Comparison of ENCODE assay signal across 17 mouse cellular contexts in the genomic region with DNA sequence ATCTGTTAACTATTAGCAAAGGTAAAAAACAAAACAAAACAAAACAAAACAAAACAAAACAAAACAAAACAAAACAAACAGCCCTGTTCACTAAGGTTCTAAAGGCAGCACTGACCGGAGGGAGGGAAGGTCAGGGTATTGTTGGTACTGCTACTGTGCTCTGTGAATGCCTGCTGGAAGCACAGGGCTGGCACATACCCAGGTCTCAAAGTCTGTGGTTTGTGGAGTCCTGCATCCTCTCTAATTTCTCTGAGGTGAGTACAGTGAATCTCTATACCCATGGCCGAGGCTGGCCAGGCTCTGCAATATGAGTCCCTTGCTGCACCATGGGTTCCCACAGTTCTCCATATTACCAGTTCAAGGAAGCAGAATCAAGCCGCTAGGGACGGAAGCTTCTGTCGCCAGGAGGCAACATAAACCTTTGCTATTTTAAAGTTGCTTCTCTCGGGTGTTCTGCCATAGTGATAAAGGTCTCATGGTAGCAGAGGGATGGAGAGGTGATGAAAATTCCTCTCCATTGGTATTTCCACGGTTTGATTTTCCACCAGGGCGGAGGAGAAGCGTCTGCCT. TPM values are rescaled to one million over a fixed set of nuclear protein-coding genes. Genes with fewer than 3 reads are reported as not detected.
A peak's percentile ranks its signal among the peaks of the same experiment; 100 is the strongest.
DNase-seq lines count a peak whose midpoint lies in the region; ATAC-seq and TF ChIP-seq lines count a peak whose summit lies in the region.
"Had no signal": no experiment of that assay in that cellular context is flagged by ENCODE, and none has a peak within 500 bp of the region (broad histone marks: within the 10 kb centered on the region; RNA-seq: fewer than 3 reads in every experiment).

No protein-coding gene starts in this region.

- H3K27ac ChIP-seq in heart, embryonic 12.5 days (ENCODE audit: poor library complexity, severe bottlenecking): no peak overlapping the region
- H3K27ac ChIP-seq in heart, embryonic 14.5 days (replicated peaks in 1 of 2; ENCODE audit: control insufficient read depth in 1 of 2, insufficient read depth in 1 of 2, low read depth in 2 of 2, low read length in 2 of 2): peak overlapping the region; percentile 25 to 55; a peak in 2 of 4 replicates
- H3K27ac ChIP-seq in kidney, embryonic 15.5 days: no peak overlapping the region
- H3K27ac ChIP-seq in embryonic facial prominence, embryonic 10.5 days (replicated peaks): no peak overlapping the region; the same call in 1 of the 2 replicates
- H3K27ac ChIP-seq: hindbrain, embryonic 12.5 days; left cerebral cortex, adult 2 months; liver, embryonic 14.5 days; neural tube, embryonic 12.5 days; stomach, postnatal 0 days had no signal

- no peaks in the 10 kb centered on the region for H3K36me3 ChIP-seq in heart, embryonic 12.5 days
- H3K36me3 ChIP-seq in heart, embryonic 14.5 days (ENCODE audit: control insufficient read depth, insufficient read depth, low read length): no peaks in the 10 kb centered on the region
- H3K36me3 ChIP-seq in kidney, embryonic 15.5 days: no peaks in the 10 kb centered on the region
- no peaks in the 10 kb centered on the region for H3K36me3 ChIP-seq in embryonic facial prominence, embryonic 10.5 days (replicated peaks)
- H3K36me3 ChIP-seq: hindbrain, embryonic 12.5 days; neural tube, embryonic 12.5 days had no signal

- CTCF ChIA-PET in Patski (lab: Charles Lee): interaction anchor here (1.7 to 2.5 kb wide), 2 partner anchors 16 to 19 kb away, joined by 4 to 13 read pairs; no protein-coding TSS in a partner anchor

- H3K9me3 ChIP-seq in heart, embryonic 12.5 days (replicated peaks): no peaks in the 10 kb centered on the region
- H3K9me3 ChIP-seq in heart, embryonic 14.5 days (ENCODE audit: control insufficient read depth, low read length): no peaks in the 10 kb centered on the region
- no peaks in the 10 kb centered on the region for H3K9me3 ChIP-seq in kidney, embryonic 15.5 days (replicated peaks)
- H3K9me3 ChIP-seq in embryonic facial prominence, embryonic 10.5 days: no peaks in the 10 kb centered on the region
- H3K9me3 ChIP-seq: hindbrain, embryonic 12.5 days; neural tube, embryonic 12.5 days had no signal

- POLR2A ChIA-PET in Patski (lab: Charles Lee): interaction anchor here (0.9 kb wide), 1 partner anchor 15 kb away, joined by 4 read pairs; no protein-coding TSS in a partner anchor

- no peak overlapping the region for H3K4me3 ChIP-seq in heart, embryonic 12.5 days
- no peak overlapping the region for H3K4me3 ChIP-seq in heart, embryonic 14.5 days (ENCODE audit: control insufficient read depth in 1 of 2, insufficient read depth in 1 of 2, low read depth in 1 of 2, low read length in 2 of 2)
- no peak overlapping the region for H3K4me3 ChIP-seq in kidney, embryonic 15.5 days (replicated peaks)
- H3K4me3 ChIP-seq in embryonic facial prominence, embryonic 10.5 days: no peak overlapping the region
- H3K4me3 ChIP-seq: hindbrain, embryonic 12.5 days; left cerebral cortex, adult 2 months; neural tube, embryonic 12.5 days had no signal

- TF ChIP-seq CTCF in Patski (IDR thresholded peaks at IDR 0.05): no peak

- intact Hi-C loops in left cerebral cortex, postnatal 36 days (cut with DNase I): no loop called here

- peaks cover 16% of the 10 kb centered on the region for H3K4me1 ChIP-seq in heart, embryonic 12.5 days (replicated peaks)
- H3K4me1 ChIP-seq in heart, embryonic 14.5 days (ENCODE audit: control insufficient read depth in 2 of 2, insufficient read depth in 2 of 2, low read length in 2 of 2): peaks cover 8 to 18% of the 10 kb centered on the region in 2 experiments
- peaks cover 18% of the 10 kb centered on the region for H3K4me1 ChIP-seq in kidney, embryonic 15.5 days
- H3K4me1 ChIP-seq in embryonic facial prominence, embryonic 10.5 days: peaks cover 18% of the 10 kb centered on the region; the same call in 1 of the 2 replicates

- no peak for DNase-seq in heart, adult 9 months (ENCODE audit: low spot score in 2 of 2)
- DNase-seq in Patski (ENCODE audit: low read depth, low spot score): no peak
- no peak for DNase-seq in left cerebral cortex, postnatal 36 days (ENCODE audit: low spot score in 2 of 2)
- DNase-seq in embryonic facial prominence, embryonic 10.5 days (ENCODE audit: low spot score): no peak
- DNase-seq: cerebellum, adult 9-11 months; right cerebral cortex, postnatal 14 days; thymus, postnatal 36 days had no signal

- peak overlapping the region; percentile 24 for H3K4me2 ChIP-seq in heart, embryonic 12.5 days
- peak overlapping the region; percentile 52 for H3K4me2 ChIP-seq in heart, embryonic 14.5 days (ENCODE audit: low read length)
- 0 out of 2 replicates have a peak overlapping the region, but pooled peaks have one; percentile 19 for H3K4me2 ChIP-seq in kidney, embryonic 15.5 days
- H3K4me2 ChIP-seq: hindbrain, embryonic 12.5 days; midbrain, embryonic 11.5 days; neural tube, embryonic 12.5 days had no signal

- in situ Hi-C loops in Patski (cut with MboI; ENCODE audit: low pct_unique_long_range_greater_than_20kb): no loop called here

- no peaks in the 10 kb centered on the region for H3K27me3 ChIP-seq in heart, embryonic 12.5 days (replicated peaks)
- H3K27me3 ChIP-seq in Patski: no peaks in the 10 kb centered on the region
- no peaks in the 10 kb centered on the region for H3K27me3 ChIP-seq in heart, embryonic 14.5 days (ENCODE audit: control insufficient read depth, insufficient read depth, low read length)
- 0 out of 2 replicates have a peak, but pooled peaks cover 3% of the 10 kb centered on the region for H3K27me3 ChIP-seq in kidney, embryonic 15.5 days
- no peaks in the 10 kb centered on the region for H3K27me3 ChIP-seq in embryonic facial prominence, embryonic 10.5 days (replicated peaks; ENCODE audit: low read depth, poor library complexity, severe bottlenecking)
- H3K27me3 ChIP-seq: hindbrain, embryonic 12.5 days; neural tube, embryonic 12.5 days had no signal

- H3K9ac ChIP-seq in heart, embryonic 12.5 days: no peak overlapping the region
- H3K9ac ChIP-seq in heart, embryonic 14.5 days (ENCODE audit: low read length): no peak overlapping the region
- H3K9ac ChIP-seq in kidney, embryonic 15.5 days: no peak overlapping the region
- H3K9ac ChIP-seq: hindbrain, embryonic 12.5 days; liver, embryonic 14.5 days; neural tube, embryonic 12.5 days had no signal

- no peak for ATAC-seq in heart, embryonic 12.5 days (ENCODE audit: insufficient number of reproducible peaks, low FRiP score)
- peak; percentile 40 for ATAC-seq in Patski
- no peak for ATAC-seq in heart, embryonic 14.5 days (ENCODE audit: insufficient number of reproducible peaks, insufficient read depth, low FRiP score, low read depth)
- peak; percentile 52; the same call in 1 of the 2 replicates for ATAC-seq in kidney, embryonic 15.5 days (replicated peaks; ENCODE audit: low FRiP score)

- WGBS in heart, embryonic 12.5 days: 43% methylated on average over 9 of the region's 9 CpGs
- 33% methylated on average over 9 of the region's 9 CpGs for WGBS in heart, embryonic 14.5 days
- 42% methylated on average over 9 of the region's 9 CpGs for WGBS in kidney, embryonic 15.5 days
- WGBS in embryonic facial prominence, embryonic 10.5 days: 66% methylated on average over 9 of the region's 9 CpGs

RNA-seq across cellular contexts. Expression of a gene that starts 20.5 kb away (rescaled TPM):
- 3.8 and 4.5 TPM in 2 replicates for polyA plus RNA-seq in heart, embryonic 12.5 days (2016; fragmentation: Nextera tagmentation; extraction: Ambion mirVana)
- polyA plus RNA-seq in Patski (2021): 7.2 TPM
- 7.1 TPM in 2 replicates for polyA plus RNA-seq in heart, embryonic 14.5 days (2014; fragmentation: Nextera tagmentation; extraction: Ambion mirVana)
- 5.8 and 5.9 TPM in 2 replicates for polyA plus RNA-seq in kidney, embryonic 15.5 days (2015; fragmentation: Nextera tagmentation; extraction: Ambion mirVana)
- under 1 TPM; 0.23 to 0.42 TPM for total RNA-seq in left cerebral cortex, postnatal 36 days (2021)
- 0.19 and 0.26 TPM in 2 replicates for polyA plus RNA-seq in embryonic facial prominence, embryonic 10.5 days (2016; fragmentation: Nextera tagmentation; extraction: Ambion mirVana)
- total RNA-seq: monocyte, adult 5-6 weeks had no signal

Comparison
In these comparisons a context has a peak if more than half of its experiments do, and no peak if none do; other contexts are left out.
1. H3K27ac ChIP-seq: peak in heart, embryonic 14.5 days (2 of 2); none in heart, embryonic 12.5 days (single experiment), kidney, embryonic 15.5 days (single experiment) and embryonic facial prominence, embryonic 10.5 days (single experiment).
2. ATAC-seq: peak in Patski (single experiment) and kidney, embryonic 15.5 days (single experiment); none in heart, embryonic 12.5 days (single experiment) and heart, embryonic 14.5 days (single experiment).
3. Peak in every context shown above with its lines, with median percentiles within 50 percentile points of each other: H3K4me2 ChIP-seq.